Mouse (Mus musculus) adipose tissue, adult 10 weeks (tissue): ENCODE measurements around the gene Etd. TPM values are rescaled to one million over a fixed set of nuclear protein-coding genes. Genes with fewer than 3 reads are reported as not detected.

Source experiments
- polyA plus RNA-seq: library from polyadenylated mRNA; stranded (reverse); fragments of 350-450 nt; fragmentation: Illumina TruSeq; extraction: RNeasy Lipid Tissue Mini Kit (QIAGEN cat#74804); gene quantifications from one replicate; pipeline ENCODE4 v1.2.3, GENCODE M21; 2014; ENCODE audit warnings: low read depth, low replicate concordance

Etd gene
- polyA plus RNA-seq = not detected

DNA sequence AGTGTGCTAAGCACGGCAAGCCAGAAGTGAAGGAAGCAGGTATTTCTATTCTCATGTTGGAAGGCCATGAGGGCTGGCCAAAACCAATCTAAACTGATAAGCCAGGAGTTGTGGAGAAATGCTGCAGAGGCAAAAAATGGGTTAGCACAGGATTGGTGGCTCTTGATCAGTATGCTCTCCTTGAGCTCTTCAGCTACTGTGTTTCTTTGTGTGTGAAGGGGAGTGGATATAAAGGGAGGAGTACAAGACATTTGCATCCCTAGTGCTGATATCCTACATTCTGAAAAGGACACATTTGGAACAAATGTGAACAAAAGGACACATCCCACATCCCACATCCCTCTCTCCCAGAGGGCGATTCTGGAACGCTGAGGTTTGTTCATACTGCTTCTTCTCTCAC is at the start of gene Etd:
Gene Etd (plus strand): TSS at position 301 of the 400 bp plus-strand sequence.

Other genes starting within 250 kb of the Etd start
- not detected for gene Plac1, start 194.8 kb upstream of the Etd start, polyA plus RNA-seq
- gene Fam122b, start 165.1 kb upstream of the Etd start, polyA plus RNA-seq = 3.3 TPM
- gene Fam122c, start 161.5 kb upstream of the Etd start, polyA plus RNA-seq = 1.4 TPM
- gene Mospd1, start 64.4 kb upstream of the Etd start, polyA plus RNA-seq = 85.2 TPM
- 29.4 TPM for gene Rtl8c, start 173.1 kb downstream of the Etd start, polyA plus RNA-seq
- not detected for gene Gm14597, start 174.1 kb downstream of the Etd start, polyA plus RNA-seq
- 43.7 TPM for gene Rtl8a, start 208.8 kb downstream of the Etd start, polyA plus RNA-seq
- 55.4 TPM for gene Rtl8b, start 235.5 kb downstream of the Etd start, polyA plus RNA-seq